ENCODE assay signal across 8 mouse cellular contexts in genomic region chr16:91689791-91690190, GRCm38 (mm10). TPM values are rescaled to one million over a fixed set of nuclear protein-coding genes. Genes with fewer than 3 reads are reported as not detected.
DNase-seq lines count a peak whose midpoint lies in the region; ATAC-seq and TF ChIP-seq lines count a peak whose summit lies in the region.
"Had no signal": no experiment of that assay in that cellular context is flagged by ENCODE, and none has a peak within 500 bp of the region (broad histone marks: within the 10 kb centered on the region; RNA-seq: fewer than 3 reads in every experiment).

No protein-coding gene starts in this region.

- no peaks in the 10 kb centered on the region; the same call in 1 of the 2 replicates for H3K4me1 ChIP-seq in lung, embryonic 14.5 days (ENCODE audit: insufficient read depth)
- peaks cover 17% of the 10 kb centered on the region for H3K4me1 ChIP-seq in hindbrain, embryonic 14.5 days (replicated peaks; ENCODE audit: control insufficient read depth, insufficient read depth, low read length)
- peaks cover 16% of the 10 kb centered on the region for H3K4me1 ChIP-seq in midbrain, embryonic 16.5 days (ENCODE audit: control insufficient read depth, insufficient read depth, low read length)

- no peak for TF ChIP-seq CTCF in lung, embryonic 14.5 days (IDR thresholded peaks at IDR 0.05; ENCODE audit: low read depth)

- DNase-seq in lung, embryonic 14.5 days: no peak
- no peak for DNase-seq in lung, postnatal 4 days
- peak; percentile 48 for DNase-seq in c-Kit-positive CD71-positive TER-119-positive erythroid progenitor cells, embryonic 14.5 days (ENCODE audit: low spot score)
- no peak for DNase-seq in hindbrain, embryonic 14.5 days (ENCODE audit: low spot score)
- no peak for DNase-seq in ovary, postnatal 14 days (ENCODE audit: low spot score)
- DNase-seq in urinary bladder, adult 2 months (ENCODE audit: low spot score): no peak
- DNase-seq: adrenal gland, postnatal 25 days had no signal

- ATAC-seq in lung, embryonic 14.5 days (ENCODE audit: insufficient read depth): no peak
- ATAC-seq in hindbrain, embryonic 14.5 days (ENCODE audit: low FRiP score): no peak
- no peak for ATAC-seq in midbrain, embryonic 16.5 days

- H3K36me3 ChIP-seq in lung, embryonic 14.5 days (ENCODE audit: insufficient read depth): peaks cover 16% of the 10 kb centered on the region; the same call in 1 of the 2 replicates
- H3K36me3 ChIP-seq in hindbrain, embryonic 14.5 days (replicated peaks; ENCODE audit: control insufficient read depth, insufficient read depth): peaks cover 30% of the 10 kb centered on the region
- peaks cover 18% of the 10 kb centered on the region for H3K36me3 ChIP-seq in midbrain, embryonic 16.5 days (ENCODE audit: control insufficient read depth, insufficient read depth, low read length)

- peak overlapping the region; percentile 89; the same call in 1 of the 2 replicates for H3K4me3 ChIP-seq in lung, embryonic 14.5 days (ENCODE audit: low read depth, low read length)
- no peak overlapping the region for H3K4me3 ChIP-seq in hindbrain, embryonic 14.5 days (replicated peaks; ENCODE audit: low read length)
- H3K4me3 ChIP-seq in midbrain, embryonic 16.5 days (ENCODE audit: low read depth, low read length): no peak overlapping the region

- 36% methylated on average over 7 of the region's 7 CpGs for WGBS in lung, embryonic 14.5 days
- 50% methylated on average over 7 of the region's 7 CpGs for WGBS in hindbrain, embryonic 14.5 days
- 31% methylated on average over 7 of the region's 7 CpGs for WGBS in midbrain, embryonic 16.5 days

- H3K27ac ChIP-seq in lung, embryonic 14.5 days (ENCODE audit: low read depth): no peak overlapping the region
- no peak overlapping the region for H3K27ac ChIP-seq in hindbrain, embryonic 14.5 days
- 0 out of 2 replicates have a peak overlapping the region, but pooled peaks have one; percentile 17 for H3K27ac ChIP-seq in midbrain, embryonic 16.5 days (ENCODE audit: low read length)

- H3K9ac ChIP-seq in lung, embryonic 14.5 days: 0 out of 2 replicates have a peak overlapping the region, but pooled peaks have one; percentile 17
- H3K9ac ChIP-seq in hindbrain, embryonic 14.5 days: peak overlapping the region; percentile 75; the same call in 1 of the 2 replicates
- H3K9ac ChIP-seq in midbrain, embryonic 16.5 days (ENCODE audit: low read depth, low read length): peak overlapping the region; percentile 11; the same call in 1 of the 2 replicates

- no peaks in the 10 kb centered on the region for H3K9me3 ChIP-seq in lung, embryonic 14.5 days (ENCODE audit: low read depth, low read length)
- no peaks in the 10 kb centered on the region for H3K9me3 ChIP-seq in hindbrain, embryonic 14.5 days (ENCODE audit: control insufficient read depth, low read length)
- no peaks in the 10 kb centered on the region for H3K9me3 ChIP-seq in midbrain, embryonic 16.5 days (replicated peaks; ENCODE audit: control insufficient read depth, low read length, poor library complexity, severe bottlenecking)

- no peaks in the 10 kb centered on the region for H3K27me3 ChIP-seq in lung, embryonic 14.5 days (ENCODE audit: insufficient read depth, low read length)
- no peaks in the 10 kb centered on the region for H3K27me3 ChIP-seq in hindbrain, embryonic 14.5 days (ENCODE audit: control insufficient read depth, insufficient read depth, low read length)
- no peaks in the 10 kb centered on the region for H3K27me3 ChIP-seq in midbrain, embryonic 16.5 days (ENCODE audit: control insufficient read depth, insufficient read depth, low read depth, low read length)

- H3K4me2 ChIP-seq in lung, embryonic 14.5 days: peak overlapping the region; percentile 81
- peak overlapping the region; percentile 89 for H3K4me2 ChIP-seq in hindbrain, embryonic 14.5 days (replicated peaks)
- H3K4me2 ChIP-seq in midbrain, embryonic 16.5 days (ENCODE audit: low read length): no peak overlapping the region

RNA-seq across cellular contexts. Expression of gene Donson, which starts 1.2 kb away (rescaled TPM):
- polyA plus RNA-seq in lung, embryonic 14.5 days (2014; fragmentation: Nextera tagmentation; extraction: Ambion mirVana): 34.4 and 35.9 TPM in 2 replicates
- polyA plus RNA-seq in hindbrain, embryonic 14.5 days (2014; fragmentation: Nextera tagmentation; extraction: Ambion mirVana): 26.4 and 28.1 TPM in 2 replicates
- polyA plus RNA-seq in midbrain, embryonic 16.5 days (2015; fragmentation: Nextera tagmentation; extraction: Ambion mirVana): 19.2 and 20.4 TPM in 2 replicates
- 7.6 and 13.6 TPM in 2 replicates for polyA plus RNA-seq in urinary bladder, adult 2 months (2012; rRNA removed)

RNA-seq across cellular contexts. Expression of gene Cryzl1, which starts 39.0 kb away (rescaled TPM):
- 69.7 and 74.5 TPM in 2 replicates for polyA plus RNA-seq in lung, embryonic 14.5 days (2014; fragmentation: Nextera tagmentation; extraction: Ambion mirVana)
- 101 and 111 TPM in 2 replicates for polyA plus RNA-seq in hindbrain, embryonic 14.5 days (2014; fragmentation: Nextera tagmentation; extraction: Ambion mirVana)
- 114 and 121 TPM in 2 replicates for polyA plus RNA-seq in midbrain, embryonic 16.5 days (2015; fragmentation: Nextera tagmentation; extraction: Ambion mirVana)
- 53.7 and 66.1 TPM in 2 replicates for polyA plus RNA-seq in urinary bladder, adult 2 months (2012; rRNA removed)

RNA-seq across cellular contexts. Expression of gene Itsn1, which starts 39.3 kb away (rescaled TPM):
- polyA plus RNA-seq in lung, embryonic 14.5 days (2014; fragmentation: Nextera tagmentation; extraction: Ambion mirVana): 25.4 and 28.5 TPM in 2 replicates
- polyA plus RNA-seq in hindbrain, embryonic 14.5 days (2014; fragmentation: Nextera tagmentation; extraction: Ambion mirVana): 61.8 and 67.1 TPM in 2 replicates
- polyA plus RNA-seq in midbrain, embryonic 16.5 days (2015; fragmentation: Nextera tagmentation; extraction: Ambion mirVana): 60.7 and 63.5 TPM in 2 replicates
- 26.0 and 35.3 TPM in 2 replicates for polyA plus RNA-seq in urinary bladder, adult 2 months (2012; rRNA removed)

RNA-seq across cellular contexts. Expression of gene Son, which starts 42.5 kb away (rescaled TPM):
- 149 and 155 TPM in 2 replicates for polyA plus RNA-seq in lung, embryonic 14.5 days (2014; fragmentation: Nextera tagmentation; extraction: Ambion mirVana)
- polyA plus RNA-seq in hindbrain, embryonic 14.5 days (2014; fragmentation: Nextera tagmentation; extraction: Ambion mirVana): 125 and 146 TPM in 2 replicates
- 98.4 and 115 TPM in 2 replicates for polyA plus RNA-seq in midbrain, embryonic 16.5 days (2015; fragmentation: Nextera tagmentation; extraction: Ambion mirVana)
- polyA plus RNA-seq in urinary bladder, adult 2 months (2012; rRNA removed): 302 and 367 TPM in 2 replicates

RNA-seq across cellular contexts. Expression of gene Gart, which starts 43.0 kb away (rescaled TPM):
- 113 and 129 TPM in 2 replicates for polyA plus RNA-seq in lung, embryonic 14.5 days (2014; fragmentation: Nextera tagmentation; extraction: Ambion mirVana)
- polyA plus RNA-seq in hindbrain, embryonic 14.5 days (2014; fragmentation: Nextera tagmentation; extraction: Ambion mirVana): 55.7 and 58.1 TPM in 2 replicates
- 55.2 and 62.5 TPM in 2 replicates for polyA plus RNA-seq in midbrain, embryonic 16.5 days (2015; fragmentation: Nextera tagmentation; extraction: Ambion mirVana)
- polyA plus RNA-seq in urinary bladder, adult 2 months (2012; rRNA removed): 35.4 and 40.2 TPM in 2 replicates

Comparison
In these comparisons a context has a peak if more than half of its experiments do, and no peak if none do; other contexts are left out.
1. H3K9ac ChIP-seq: peak in every context shown above with its lines; median percentile 75 in hindbrain, embryonic 14.5 days; 17 in lung, embryonic 14.5 days; 11 in midbrain, embryonic 16.5 days.